Mouse (Mus musculus) spleen, adult 2 months (tissue): Measurements from ENCODE around the gene B3galt5.

ENCODE experiments used
- CTCF ChIP-seq: fragments of 200-500 bp; IDR thresholded peaks from 2 replicates; pipeline ENCODE4 v1.5.1; 2011; ENCODE audit warnings: mild to moderate bottlenecking, inconsistent platforms; ENCODE audit not compliant: insufficient read depth, insufficient read length, insufficient replicate concordance; ENCODE audit errors: extremely low read depth
- POLR2A ChIP-seq: fragments of 200-500 bp; IDR thresholded peaks from 2 replicates; pipeline ENCODE4 v1.6.1; 2011; ENCODE audit warnings: low read depth, low read length, inconsistent platforms

DNA sequence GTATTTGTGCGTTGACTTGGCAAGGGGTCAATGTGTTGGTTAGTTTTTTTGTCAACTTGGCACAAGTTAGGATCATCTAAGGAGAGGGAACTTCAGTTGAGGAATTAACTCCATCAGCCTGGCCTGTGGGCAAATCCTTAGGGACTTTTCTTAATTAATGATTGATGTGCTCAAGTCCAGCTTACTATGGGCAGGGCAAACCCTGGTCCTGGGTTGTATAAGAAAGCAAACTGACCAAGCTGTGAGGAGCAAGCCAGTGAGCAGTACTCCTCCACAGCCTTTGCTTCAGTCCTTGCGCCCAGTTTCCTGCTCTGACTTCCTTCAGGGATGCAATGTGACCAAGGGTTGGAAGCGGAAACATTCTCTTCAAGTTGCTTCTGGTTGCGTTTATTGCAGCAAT lies 87.6 kb downstream of the B3galt5 start:
- no peak for TF ChIP-seq POLR2A
- TF ChIP-seq CTCF: no peak
